Mouse (Mus musculus): ENCODE results near the gene Bcat2.

DNA sequence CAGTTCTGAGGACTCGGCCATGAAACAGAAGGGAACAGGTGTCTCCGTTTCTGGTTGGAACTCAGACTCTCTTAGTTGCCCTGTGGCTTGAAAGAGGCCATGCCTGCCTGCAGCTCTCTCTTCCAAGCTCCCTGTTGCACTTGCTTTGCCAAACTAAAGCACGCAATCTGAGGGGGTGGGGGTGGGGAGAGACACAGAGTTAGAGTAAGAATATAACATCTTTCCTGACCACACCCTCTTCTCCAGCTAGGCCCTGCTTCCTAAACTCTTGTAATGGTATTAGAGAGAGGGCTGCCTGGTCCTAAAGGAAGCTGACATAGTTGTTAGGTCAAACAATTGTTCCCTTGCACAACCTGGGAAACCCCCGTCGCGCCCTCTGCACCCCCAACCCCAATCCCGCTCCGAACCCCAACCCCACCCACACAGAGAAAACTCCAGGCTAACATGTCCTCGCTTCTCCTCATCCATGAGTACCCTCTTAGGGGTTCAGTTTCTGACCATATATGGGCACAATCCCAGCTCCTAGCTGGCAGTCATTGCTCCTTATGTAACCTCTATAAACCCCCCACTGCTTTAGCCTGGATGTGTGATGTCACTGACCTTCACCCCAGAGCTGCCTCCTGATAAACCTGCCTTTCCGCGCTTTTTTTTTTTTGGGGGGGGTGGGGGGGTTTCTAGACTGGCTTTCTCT lies 19.0 kb upstream of the Bcat2 start:
- TF ChIP-seq POLR2A (IDR thresholded peaks at IDR 0.05; ENCODE audit: control insufficient read depth, low read depth, low read length), result no peak
- no peak for TF ChIP-seq CTCF (IDR thresholded peaks at IDR 0.05; ENCODE audit: control insufficient read depth, insufficient read depth, insufficient replicate concordance, low read depth, low read length)

Data from testis, adult 2 months (tissue).